Mouse (Mus musculus): ENCODE measurements around the gene Kndc1. TPM values are rescaled to one million over a fixed set of nuclear protein-coding genes. Genes with fewer than 3 reads are reported as not detected.

The Kndc1 gene
- polyA plus RNA-seq, 1 experiment from 2014 or later, result 3.1 TPM

- ATAC-seq (ENCODE audit: low FRiP score, low read depth), result no peak
- H3K4me1 ChIP-seq, result peaks cover 14% of the 10 kb centered on the region
- H3K4me2 ChIP-seq (replicated peaks), result peak within 1 kb of the TSS; percentile 58
- H3K27me3 ChIP-seq (replicated peaks), result peaks cover 79% of the 10 kb centered on the region
- no peaks in the 10 kb centered on the region for H3K9me3 ChIP-seq
- 1% methylated on average over 58 of the region's 59 CpGs for WGBS
- peak within 1 kb of the TSS; percentile 29 for H3K4me3 ChIP-seq
- H3K27ac ChIP-seq, result no peak within 1 kb of the TSS
- H3K9ac ChIP-seq, result no peak within 1 kb of the TSS
- H3K36me3 ChIP-seq, result no peaks in the 10 kb centered on the region
Observed at GRCm38 (mm10) chr7:139943674-139944281, 49.3 kb downstream of the Kndc1 start, which contains the start of gene Utf1. Utf1 (plus strand) TSS chr7:139943789.

GRCm38 (mm10) chr7:139944291-139945240 is 50.1 kb downstream of the Kndc1 start:
- H3K9ac ChIP-seq, result no peak overlapping the region

GRCm38 (mm10) chr7:139945516-139945915 is 51.0 kb downstream of the Kndc1 start:
- Histone ChIP-seq H3K36me3 (no peaks in the 10 kb centered on the region), H3K4me1 (peaks cover 24% of the 10 kb centered on the region), H3K27ac (no peak overlapping the region), H3K9me3 (no peaks in the 10 kb centered on the region), H3K9ac (no peak overlapping the region), H3K4me2 (replicated peaks) (no peak overlapping the region), H3K4me3 (no peak overlapping the region), H3K27me3 (replicated peaks) (peaks cover 82% of the 10 kb centered on the region)
- 7% methylated on average over 5 of the region's 5 CpGs for WGBS
- no peak for ATAC-seq (ENCODE audit: low FRiP score, low read depth)

More at GRCm38 (mm10) chr7:139944291-139945240, 50.1 kb downstream of the Kndc1 start:
- Histone ChIP-seq H3K4me3 (peak overlapping the region; percentile 29), H3K36me3 (no peaks in the 10 kb centered on the region), H3K27me3 (replicated peaks) (peaks cover 79% of the 10 kb centered on the region), H3K4me2 (replicated peaks) (peak overlapping the region; percentile 58), H3K9me3 (no peaks in the 10 kb centered on the region), H3K27ac (no peak overlapping the region), H3K4me1 (peaks cover 14% of the 10 kb centered on the region)
- 3% methylated on average over 68 of the region's 68 CpGs for WGBS
- no peak for ATAC-seq (ENCODE audit: low FRiP score, low read depth)

GRCm38 (mm10) chr7:139946032-139946431 is 51.5 kb downstream of the Kndc1 start:
- Histone ChIP-seq H3K9me3 (no peaks in the 10 kb centered on the region), H3K4me2 (replicated peaks) (no peak overlapping the region), H3K36me3 (no peaks in the 10 kb centered on the region), H3K4me1 (peaks cover 29% of the 10 kb centered on the region), H3K27me3 (replicated peaks) (peaks cover 86% of the 10 kb centered on the region), H3K27ac (no peak overlapping the region), H3K9ac (no peak overlapping the region), H3K4me3 (no peak overlapping the region)
- 22% methylated on average over 5 of the region's 5 CpGs for WGBS
- no peak for ATAC-seq (ENCODE audit: low FRiP score, low read depth)

GRCm38 (mm10) chr7:139949893-139950282 is 55.4 kb downstream of the Kndc1 start:
- H3K9me3 ChIP-seq, result no peaks in the 10 kb centered on the region
- no peaks in the 10 kb centered on the region for H3K36me3 ChIP-seq
- WGBS, result under 1% methylated on average over 15 of the region's 15 CpGs
- H3K27me3 ChIP-seq (replicated peaks), result peaks cover 57% of the 10 kb centered on the region
- H3K27ac ChIP-seq, result no peak overlapping the region
- H3K4me1 ChIP-seq, result peaks cover 17% of the 10 kb centered on the region
- H3K4me3 ChIP-seq, result peak overlapping the region; percentile 37
- H3K4me2 ChIP-seq (replicated peaks), result peak overlapping the region; percentile 90
- H3K9ac ChIP-seq, result peak overlapping the region; percentile 42
- peak; percentile 77 for ATAC-seq (ENCODE audit: low FRiP score, low read depth)

GRCm38 (mm10) chr7:139950283-139950971 is 55.9 kb downstream of the Kndc1 start:
- Histone ChIP-seq H3K27me3 (replicated peaks) (peaks cover 52% of the 10 kb centered on the region), H3K4me1 (peaks cover 17% of the 10 kb centered on the region), H3K9me3 (no peaks in the 10 kb centered on the region), H3K4me3 (peak overlapping the region; percentile 37), H3K9ac (peak overlapping the region; percentile 42), H3K36me3 (no peaks in the 10 kb centered on the region), H3K27ac (no peak overlapping the region), H3K4me2 (replicated peaks) (peak overlapping the region; percentile 90)
- under 1% methylated on average over 33 of the region's 33 CpGs for WGBS
- peak; percentile 69 for ATAC-seq (ENCODE audit: low FRiP score, low read depth)

GRCm38 (mm10) chr7:139951079-139951478 is 56.6 kb downstream of the Kndc1 start:
- 0 out of 2 replicates have a peak overlapping the region, but pooled peaks have one; percentile 42 for H3K9ac ChIP-seq
- H3K36me3 ChIP-seq, result no peaks in the 10 kb centered on the region
- no peak for ATAC-seq (ENCODE audit: low FRiP score, low read depth)
- peak overlapping the region; percentile 90 for H3K4me2 ChIP-seq (replicated peaks)
- H3K4me3 ChIP-seq, result peak overlapping the region; percentile 37
- H3K27me3 ChIP-seq (replicated peaks), result peaks cover 45% of the 10 kb centered on the region
- H3K9me3 ChIP-seq, result no peaks in the 10 kb centered on the region
- peaks cover 17% of the 10 kb centered on the region for H3K4me1 ChIP-seq
- WGBS, result 7% methylated on average over 15 of the region's 16 CpGs
- H3K27ac ChIP-seq, result no peak overlapping the region

GRCm38 (mm10) chr7:139951991-139952633 is 57.6 kb downstream of the Kndc1 start:
- ATAC-seq (ENCODE audit: low FRiP score, low read depth), result no peak
- Histone ChIP-seq H3K9me3 (no peaks in the 10 kb centered on the region), H3K27me3 (replicated peaks) (peaks cover 35% of the 10 kb centered on the region), H3K9ac (no peak overlapping the region), H3K27ac (no peak overlapping the region), H3K4me3 (no peak overlapping the region), H3K36me3 (no peaks in the 10 kb centered on the region), H3K4me1 (peaks cover 17% of the 10 kb centered on the region), H3K4me2 (replicated peaks) (no peak overlapping the region)
- 57% methylated on average over 6 of the region's 6 CpGs for WGBS

GRCm38 (mm10) chr7:139955505-139955904 is 61.0 kb downstream of the Kndc1 start:
- WGBS, result 84% methylated on average over 4 of the region's 4 CpGs
- H3K27me3 ChIP-seq (replicated peaks), result peaks cover 10% of the 10 kb centered on the region

GRCm38 (mm10) chr7:139956658-139957057 is 62.2 kb downstream of the Kndc1 start:
- no peak for ATAC-seq (ENCODE audit: low FRiP score, low read depth)
- WGBS, result 84% methylated on average over 3 of the region's 3 CpGs
- Histone ChIP-seq H3K4me1 (no peaks in the 10 kb centered on the region), H3K9me3 (no peaks in the 10 kb centered on the region), H3K36me3 (no peaks in the 10 kb centered on the region), H3K27me3 (replicated peaks) (peaks cover 3% of the 10 kb centered on the region; the same call in 1 of the 2 replicates), H3K4me3 (no peak overlapping the region), H3K9ac (no peak overlapping the region), H3K4me2 (replicated peaks) (no peak overlapping the region), H3K27ac (no peak overlapping the region)

More at GRCm38 (mm10) chr7:139955505-139955904, 61.0 kb downstream of the Kndc1 start:
- H3K4me1 ChIP-seq, result peaks cover 7% of the 10 kb centered on the region; the same call in 1 of the 2 replicates
- H3K4me3 ChIP-seq, result no peak overlapping the region
- H3K36me3 ChIP-seq, result no peaks in the 10 kb centered on the region
- H3K4me2 ChIP-seq (replicated peaks), result no peak overlapping the region
- no peak overlapping the region for H3K27ac ChIP-seq
- no peak overlapping the region for H3K9ac ChIP-seq
- ATAC-seq (ENCODE audit: low FRiP score, low read depth), result no peak
- no peaks in the 10 kb centered on the region for H3K9me3 ChIP-seq

- ATAC-seq (ENCODE audit: low FRiP score, low read depth), result no peak
- 62% methylated on average over 11 of the region's 11 CpGs for WGBS
- H3K27ac ChIP-seq, result no peak overlapping the region
- H3K9ac ChIP-seq, result no peak overlapping the region
- no peaks in the 10 kb centered on the region for H3K9me3 ChIP-seq
- H3K4me2 ChIP-seq (replicated peaks), result no peak overlapping the region
- 0 out of 2 replicates have a peak, but pooled peaks cover 3% of the 10 kb centered on the region for H3K27me3 ChIP-seq (replicated peaks)
- no peaks in the 10 kb centered on the region for H3K4me1 ChIP-seq
- no peaks in the 10 kb centered on the region for H3K36me3 ChIP-seq
- no peak overlapping the region for H3K4me3 ChIP-seq
Observed at GRCm38 (mm10) chr7:139957437-139957836, 62.9 kb downstream of the Kndc1 start.

All from neural tube, embryonic 12.5 days (tissue).